Mouse (Mus musculus): ENCODE results near the gene Flvcr2. TPM values are rescaled to one million over a fixed set of nuclear protein-coding genes. Genes with fewer than 3 reads are reported as not detected.

Flvcr2 gene
- total RNA-seq, 2 experiments from 2014 or later, result 0.50 to 0.51 TPM

DNA sequence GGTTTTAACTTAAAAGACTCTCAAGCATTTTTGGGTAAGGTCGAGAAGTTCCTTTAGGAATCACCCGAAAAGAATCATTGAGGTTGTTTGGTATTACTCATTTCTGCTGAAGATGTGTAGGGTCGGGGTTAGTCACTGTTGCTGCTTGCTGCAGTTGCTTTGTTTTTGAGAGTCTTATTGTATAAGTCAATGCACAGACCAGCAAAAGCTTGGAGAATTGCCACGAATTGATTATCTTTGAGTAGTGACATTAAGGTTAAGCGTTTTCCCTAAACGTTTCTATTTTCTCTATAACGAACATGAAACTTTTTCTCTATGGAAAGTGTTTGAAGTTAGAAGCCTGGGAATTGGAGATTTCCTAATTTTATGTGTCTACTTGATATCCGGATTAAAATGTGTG, 79.0 kb downstream of the Flvcr2 start:
- Histone ChIP-seq H3K27ac (peak overlapping the region; percentile 97), H3K4me3 (peak overlapping the region; percentile 88)
- intact Hi-C loops (cut with DNase I), result no loop called here
- TF ChIP-seq CTCF (IDR thresholded peaks at IDR 0.05), result no peak
- DNase-seq, result no peak

DNA sequence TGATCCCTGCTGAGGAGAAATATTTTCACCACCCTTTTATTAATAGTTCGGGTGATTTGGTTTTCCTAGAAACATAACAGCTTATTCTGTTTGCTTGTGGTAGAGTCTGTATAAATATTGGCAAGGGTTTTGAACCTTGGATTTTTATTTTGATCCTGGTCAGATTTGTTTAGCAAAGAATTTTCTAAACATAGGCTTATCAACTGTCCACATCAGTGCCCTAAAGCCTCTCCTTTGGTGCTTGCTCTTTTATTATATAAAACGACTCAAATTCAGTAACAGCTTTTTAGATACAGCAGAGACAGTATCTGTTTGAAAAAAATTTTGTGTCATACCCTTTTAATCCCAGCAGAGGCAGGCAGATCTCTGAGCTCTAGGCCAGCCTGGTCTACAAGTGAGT, 79.5 kb downstream of the Flvcr2 start:
- intact Hi-C loops (cut with DNase I), result no loop called here
- no peak for DNase-seq
- no peak overlapping the region; the same call in 1 of the 2 replicates for H3K4me3 ChIP-seq
- TF ChIP-seq CTCF (IDR thresholded peaks at IDR 0.05), result no peak
- H3K27ac ChIP-seq, result no peak overlapping the region; the same call in 1 of the 2 replicates

DNA sequence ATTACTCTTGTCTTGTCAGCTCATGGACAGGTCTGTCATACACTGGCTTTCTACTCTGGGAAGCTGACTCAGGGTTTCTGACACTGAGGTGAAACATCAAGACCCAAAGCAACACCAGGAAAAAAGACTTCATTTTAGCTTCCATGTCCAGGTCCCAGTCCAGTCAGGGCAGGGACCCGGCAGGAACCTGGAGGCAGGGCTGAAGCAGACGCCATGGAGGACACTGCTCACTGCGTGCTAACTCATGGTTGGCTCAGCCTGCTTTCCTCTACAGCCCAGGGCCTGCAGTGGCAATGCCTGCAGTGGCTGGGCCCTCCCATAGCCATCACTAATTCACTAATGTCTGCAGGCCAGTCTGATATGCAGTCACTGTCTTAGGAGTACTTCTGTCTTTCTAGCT, 82.5 kb downstream of the Flvcr2 start:
- H3K4me3 ChIP-seq, result no peak overlapping the region
- DNase-seq, result no peak
- no peak for TF ChIP-seq CTCF (IDR thresholded peaks at IDR 0.05)
- no peak overlapping the region for H3K27ac ChIP-seq
- intact Hi-C loops (cut with DNase I), result no loop called here

DNA sequence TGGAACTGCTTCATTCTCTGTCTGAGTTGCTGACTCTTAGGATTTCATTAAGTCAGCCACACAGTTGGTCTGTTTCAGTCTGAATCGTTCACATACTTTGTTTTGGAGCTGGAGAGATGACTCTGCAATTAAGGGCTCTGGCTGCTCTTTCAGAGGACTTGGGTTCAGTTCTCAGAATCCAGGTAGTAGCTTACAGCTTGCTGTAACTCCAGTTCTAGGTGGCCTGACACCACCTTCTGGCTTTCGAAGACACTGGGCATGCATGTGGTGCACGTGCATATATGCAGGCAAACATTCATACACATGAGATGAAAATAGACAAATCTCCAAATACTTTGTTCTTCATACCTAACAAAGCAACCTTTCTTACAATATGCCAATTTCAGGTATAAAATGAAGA, 83.5 kb downstream of the Flvcr2 start:
- no peak overlapping the region for H3K27ac ChIP-seq
- no peak for DNase-seq
- intact Hi-C loops (cut with DNase I), result no loop called here
- no peak for TF ChIP-seq CTCF (IDR thresholded peaks at IDR 0.05)
- no peak overlapping the region for H3K4me3 ChIP-seq

DNA sequence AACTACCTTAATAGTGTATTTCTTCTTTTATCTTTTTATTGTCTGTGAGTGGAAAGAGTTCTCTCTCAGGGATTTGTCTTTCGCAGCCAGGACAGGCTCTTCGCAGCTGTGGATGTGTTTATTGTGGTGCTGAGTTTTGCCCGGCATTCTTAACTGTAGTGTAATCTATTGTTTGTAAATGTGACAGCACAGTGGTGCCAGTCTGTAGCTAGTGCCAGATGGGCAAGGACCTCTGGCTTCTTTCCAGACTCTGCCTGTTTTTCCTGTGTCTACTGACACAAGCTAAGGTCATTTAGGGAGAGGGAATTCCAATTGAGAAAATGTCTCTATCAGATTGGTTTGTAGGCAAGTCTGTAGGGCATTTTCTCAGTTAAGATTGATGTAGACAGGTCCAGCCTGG, 84.4 kb downstream of the Flvcr2 start:
- Histone ChIP-seq H3K27ac (no peak overlapping the region), H3K4me3 (no peak overlapping the region)
- no peak for TF ChIP-seq CTCF (IDR thresholded peaks at IDR 0.05)
- DNase-seq, result no peak
- intact Hi-C loops (cut with DNase I), result no loop called here

DNA sequence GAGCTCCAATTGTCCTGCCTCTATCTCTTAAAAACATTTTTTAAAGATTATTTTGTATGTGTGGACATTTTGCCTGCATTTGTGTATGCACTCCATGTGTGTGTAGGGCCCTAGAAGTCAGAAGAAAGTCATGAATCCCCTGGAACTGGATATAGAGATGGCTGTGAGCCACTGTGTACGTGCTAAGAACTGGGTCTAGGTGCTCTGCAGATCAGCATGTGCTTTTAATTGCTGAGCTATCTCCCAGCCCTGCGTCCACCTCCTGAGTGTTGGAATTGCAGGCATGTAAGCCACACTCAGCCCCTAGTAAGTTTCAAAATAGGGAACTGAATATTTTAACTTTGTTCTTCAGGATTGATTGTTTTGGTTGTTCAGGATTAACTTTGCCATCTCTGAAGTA, 88.2 kb downstream of the Flvcr2 start:
- no peak for DNase-seq
- Histone ChIP-seq H3K4me3 (no peak overlapping the region), H3K27ac (no peak overlapping the region)
- intact Hi-C loops (cut with DNase I), result no loop called here
- no peak for TF ChIP-seq CTCF (IDR thresholded peaks at IDR 0.05)

DNA sequence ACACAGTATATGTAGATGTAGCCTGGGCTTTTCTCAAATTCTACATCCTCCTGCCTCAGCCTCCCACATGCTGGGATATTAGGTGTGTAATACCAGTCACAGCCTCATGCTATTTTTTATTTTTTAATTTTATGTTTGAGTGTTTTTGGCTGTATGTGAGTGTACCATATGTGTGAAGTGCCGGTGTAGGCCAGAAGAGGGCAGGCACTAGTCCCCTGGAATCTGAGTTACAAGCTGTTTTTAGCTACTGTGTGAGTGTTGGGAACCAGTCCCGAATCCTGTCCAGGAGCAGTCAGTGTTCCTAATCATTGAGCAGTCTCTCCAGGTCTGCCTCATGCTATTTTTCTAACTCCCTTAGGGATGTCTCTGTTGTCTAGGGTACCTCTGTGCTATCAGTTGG, 91.4 kb downstream of the Flvcr2 start:
- peak; percentile 23; the same call in 1 of the 2 replicates for TF ChIP-seq CTCF (IDR thresholded peaks at IDR 0.05)
- Histone ChIP-seq H3K4me3 (no peak overlapping the region), H3K27ac (no peak overlapping the region)
- intact Hi-C loops (cut with DNase I), result no loop called here
- DNase-seq, result no peak

DNA sequence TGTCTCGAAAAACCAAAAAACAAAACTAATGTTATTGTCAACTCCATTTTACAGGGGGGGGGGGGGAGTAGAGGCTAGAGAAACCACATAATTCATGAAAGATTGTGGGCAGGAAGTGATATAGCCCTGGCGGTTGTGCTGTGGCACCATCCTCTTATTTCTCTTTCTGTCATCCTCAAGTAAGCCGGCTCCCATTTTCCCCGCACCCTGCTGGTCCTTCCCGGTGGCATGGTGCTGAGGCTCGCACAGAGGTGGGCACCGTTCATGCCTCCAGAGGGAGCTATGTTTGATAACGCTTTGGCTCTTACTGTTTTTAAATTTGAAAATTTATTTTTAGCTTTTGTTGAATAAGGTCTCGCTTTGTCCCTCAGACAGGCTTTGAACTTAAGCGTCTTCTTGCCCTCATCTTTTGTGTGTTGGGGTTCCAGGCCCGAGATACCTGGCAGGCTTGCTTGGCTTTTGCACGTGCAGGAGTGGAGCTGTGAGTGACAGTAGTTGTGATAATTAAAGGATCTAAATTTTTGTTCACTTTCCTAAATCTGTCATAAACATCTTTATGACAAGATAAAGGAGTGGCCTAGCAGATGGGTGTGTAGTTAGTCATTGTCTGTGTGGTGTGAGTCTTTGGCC, 93.1 kb downstream of the Flvcr2 start:
- no peak overlapping the region for H3K4me3 ChIP-seq
- no peak for DNase-seq

DNA sequence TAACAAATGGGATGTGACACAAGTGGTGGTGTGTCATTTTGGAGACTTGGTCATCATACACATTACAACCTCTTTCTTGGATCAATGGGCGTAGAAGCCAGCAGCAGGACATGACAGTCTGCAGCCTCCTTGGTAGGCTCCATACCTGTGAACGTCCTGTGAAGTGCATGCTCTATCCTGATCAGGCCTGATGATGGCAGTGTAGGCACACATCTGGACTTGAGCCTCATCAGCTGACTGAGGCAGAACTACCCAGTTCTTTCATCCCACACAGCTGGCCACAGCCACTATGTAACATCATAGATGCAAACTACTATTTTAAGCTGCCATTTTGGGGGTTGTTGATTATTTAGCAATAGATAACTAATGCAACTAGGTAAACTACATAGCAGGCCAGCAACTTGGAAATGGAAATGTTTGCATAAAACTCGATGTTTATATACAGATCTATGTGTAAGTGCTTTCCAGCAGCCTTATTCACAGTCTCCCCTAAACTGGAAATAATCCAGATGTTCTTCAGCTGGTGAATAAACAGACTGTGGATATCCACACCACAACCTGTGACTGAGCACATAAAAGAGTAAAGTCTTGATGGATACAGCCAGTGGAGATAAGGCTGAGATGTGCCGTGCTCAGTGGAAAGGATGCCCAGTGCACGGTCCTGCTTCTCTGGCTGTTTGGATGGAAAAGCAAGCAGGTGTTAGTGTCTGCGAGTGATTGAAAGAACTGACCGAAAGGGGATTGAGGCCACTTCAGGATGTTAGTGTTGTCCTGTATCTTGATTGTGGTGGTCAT, 102.0 kb downstream of the Flvcr2 start:
- peak; percentile 67 for DNase-seq
- intact Hi-C loops (cut with DNase I), result loop anchor here (1.0 kb wide), 1 partner anchor 231 kb away; the partner anchor contains the start of gene Tgfb3
- Histone ChIP-seq H3K4me3 (no peak overlapping the region), H3K27ac (no peak overlapping the region)
- peak; percentile 86 for TF ChIP-seq CTCF (IDR thresholded peaks at IDR 0.05)

More for the DNA sequence above, 93.1 kb downstream of the Flvcr2 start:
- H3K27ac ChIP-seq, result no peak overlapping the region
- TF ChIP-seq CTCF (IDR thresholded peaks at IDR 0.05), result no peak
- intact Hi-C loops (cut with DNase I), result no loop called here

DNA sequence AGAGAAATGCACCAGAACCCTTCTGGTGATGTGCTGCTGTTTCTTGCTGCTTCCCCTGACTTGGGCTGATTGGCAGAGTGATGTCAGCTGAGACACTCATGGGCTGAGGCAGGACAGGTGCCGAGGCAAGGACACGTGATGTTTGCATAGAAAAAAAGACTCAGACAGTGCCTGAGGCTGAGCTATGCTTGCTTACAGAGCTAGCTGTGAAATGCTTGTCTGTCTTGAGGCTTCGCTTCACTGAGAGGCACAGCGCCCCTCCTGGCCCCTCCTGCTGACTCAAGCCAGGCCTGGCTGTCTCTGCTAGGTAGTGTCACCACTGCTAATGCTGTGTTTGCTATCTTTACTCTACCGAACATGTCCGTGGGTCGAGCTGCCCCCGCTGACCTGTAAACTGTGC, 104.3 kb downstream of the Flvcr2 start:
- Histone ChIP-seq H3K27ac (no peak overlapping the region), H3K4me3 (no peak overlapping the region)
- DNase-seq, result no peak
- intact Hi-C loops (cut with DNase I), result no loop called here
- TF ChIP-seq CTCF (IDR thresholded peaks at IDR 0.05), result no peak

DNA sequence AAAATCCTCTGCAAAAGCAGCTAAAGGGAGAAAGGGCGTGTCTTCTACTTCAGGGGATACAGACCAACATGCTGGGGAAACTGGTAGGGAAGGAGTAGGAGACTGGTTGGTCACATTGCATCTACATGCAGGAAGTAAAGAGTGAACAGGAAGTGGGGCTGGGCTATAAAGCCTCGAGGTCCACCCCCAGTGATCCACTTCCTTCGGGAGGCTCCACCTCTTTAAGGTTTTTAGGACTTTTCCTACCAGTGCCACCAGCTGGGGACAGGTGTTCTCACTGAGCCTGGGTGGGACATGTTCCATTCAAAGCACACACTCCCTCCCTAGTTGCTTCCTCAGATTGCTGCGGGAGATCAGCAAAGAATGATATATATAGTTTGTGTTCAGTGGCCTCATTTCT, 107.5 kb downstream of the Flvcr2 start:
- no peak overlapping the region for H3K27ac ChIP-seq
- no peak for TF ChIP-seq CTCF (IDR thresholded peaks at IDR 0.05)
- intact Hi-C loops (cut with DNase I), result no loop called here

DNA sequence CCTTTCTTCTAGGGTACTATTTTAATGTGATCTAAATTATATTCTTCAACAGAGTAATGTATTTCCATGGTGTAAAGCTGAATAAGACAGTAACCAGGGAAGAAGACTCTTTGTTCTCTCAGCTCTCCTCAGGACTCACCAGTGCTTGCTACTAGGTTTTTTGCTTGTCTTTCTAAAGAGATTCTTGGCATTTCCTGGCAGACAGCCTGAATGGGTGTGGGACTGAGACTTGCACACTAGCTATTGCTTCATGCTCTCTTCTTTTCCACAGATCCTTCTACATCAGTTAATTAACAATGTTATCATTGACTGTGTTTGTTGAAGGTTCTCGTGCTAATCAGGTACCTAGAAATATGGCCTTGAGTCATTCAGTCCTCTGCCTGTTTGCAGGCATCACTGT, 107.9 kb downstream of the Flvcr2 start:
- H3K27ac ChIP-seq, result no peak overlapping the region
- DNase-seq, result no peak
- H3K4me3 ChIP-seq, result no peak overlapping the region
- intact Hi-C loops (cut with DNase I), result no loop called here
- TF ChIP-seq CTCF (IDR thresholded peaks at IDR 0.05), result no peak

More for the DNA sequence above, 107.5 kb downstream of the Flvcr2 start:
- DNase-seq, result no peak
- no peak overlapping the region for H3K4me3 ChIP-seq

DNA sequence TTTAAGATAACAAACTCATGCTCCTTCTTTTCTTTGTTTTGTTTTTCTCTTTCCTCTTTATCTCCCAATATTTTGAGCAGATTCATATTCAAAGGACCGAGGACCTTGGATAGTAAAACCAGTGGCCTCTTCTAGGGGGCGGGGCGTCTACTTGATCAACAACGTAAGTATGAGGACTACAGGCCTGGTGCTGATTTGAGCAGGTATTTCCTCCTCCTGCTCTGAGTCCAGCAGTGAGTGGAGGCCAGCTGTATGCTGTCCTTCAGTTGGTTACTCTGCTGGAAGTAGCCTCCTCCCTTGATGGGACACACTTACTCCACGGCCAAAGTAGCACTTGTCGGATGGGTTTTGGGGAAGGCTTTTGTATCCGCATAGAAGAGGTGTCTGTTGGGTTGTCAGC, 111.0 kb downstream of the Flvcr2 start:
- intact Hi-C loops (cut with DNase I), result no loop called here
- TF ChIP-seq CTCF (IDR thresholded peaks at IDR 0.05), result no peak
- H3K27ac ChIP-seq, result no peak overlapping the region
- no peak for DNase-seq
- H3K4me3 ChIP-seq, result no peak overlapping the region

All from gastrocnemius, adult 2 months (tissue).